Mouse (Mus musculus): ENCODE measurements around the gene Idnk.

- no peak for TF ChIP-seq CTCF (IDR thresholded peaks at IDR 0.05 in 2 of 3, conservative IDR thresholded peaks at IDR 0.05 in 1 of 3; ENCODE audit: control insufficient read depth in 1 of 3, insufficient read depth in 1 of 3, low read depth in 2 of 3, low read length in 3 of 3, poor library complexity in 1 of 3, severe bottlenecking in 1 of 3)
- TF ChIP-seq POLR2A (IDR thresholded peaks at IDR 0.05; ENCODE audit: control insufficient read depth in 1 of 2, insufficient read depth in 1 of 2, low read depth in 1 of 2, low read length in 2 of 2, poor library complexity in 1 of 2), result no peak
- TF ChIP-seq E2F4 (IDR thresholded peaks at IDR 0.05; ENCODE audit: borderline replicate concordance, low read depth, low read length), result no peak
- TF ChIP-seq SMC3 (IDR thresholded peaks at IDR 0.05; ENCODE audit: low read depth, low read length), result no peak
- TF ChIP-seq KAT2A (conservative IDR thresholded peaks at IDR 0.05; ENCODE audit: low read depth, low read length), result no peak
- TF ChIP-seq USF2 (IDR thresholded peaks at IDR 0.05; ENCODE audit: borderline replicate concordance in 1 of 2, insufficient read depth in 1 of 2, low read depth in 1 of 2, low read length in 2 of 2), result no peak
- no peak for TF ChIP-seq ZNF384 (IDR thresholded peaks at IDR 0.05; ENCODE audit: low read depth, low read length)
- TF ChIP-seq EP300 (IDR thresholded peaks at IDR 0.05; ENCODE audit: low read depth in 1 of 2, low read length in 2 of 2), result no peak
- TF ChIP-seq HCFC1 (IDR thresholded peaks at IDR 0.05; ENCODE audit: low read depth, low read length), result no peak
- TF ChIP-seq POLR2AphosphoS2 (IDR thresholded peaks at IDR 0.05; ENCODE audit: low read length), result no peak
- no peak for TF ChIP-seq MAFK (IDR thresholded peaks at IDR 0.05; ENCODE audit: borderline replicate concordance, low read depth, low read length)
- TF ChIP-seq NELFE (IDR thresholded peaks at IDR 0.05; ENCODE audit: low read depth, low read length), result no peak
Observed at GRCm38 (mm10) chr13:58150442-58150841, 7.0 kb upstream of the Idnk start.

Data from MEL (cell line).